Mouse (Mus musculus) midbrain, embryonic 13.5 days (tissue): ENCODE measurements around the gene Abt1. TPM values are rescaled to one million over a fixed set of nuclear protein-coding genes. Genes with fewer than 3 reads are reported as not detected.
A peak's percentile ranks its signal among the peaks of the same experiment; 100 is the strongest.

ENCODE experiments used
- ATAC-seq: fragments of 200-750 bp; cut with Nextera tagmentation; 2 replicates; pipeline ENCODE4 v1.8.0; 2017; ENCODE audit warnings: mild to moderate bottlenecking, moderate TSS enrichment, moderate library complexity
- H3K27ac ChIP-seq: fragments of 300-500 bp; sonication (generic); 2 replicates; pipeline ENCODE4 v1.5.1; 2015; ENCODE audit warnings: inconsistent platforms, mild to moderate bottlenecking, moderate library complexity
- H3K27me3 ChIP-seq: fragments of 300-500 bp; sonication (generic); 2 replicates; pipeline ENCODE4 v1.6.1; 2015; ENCODE audit warnings: mild to moderate bottlenecking, inconsistent platforms
- H3K36me3 ChIP-seq: fragments of 300-500 bp; sonication (generic); 2 replicates; pipeline ENCODE4 v1.6.1; 2015; ENCODE audit warnings: mild to moderate bottlenecking, inconsistent platforms
- H3K4me1 ChIP-seq: fragments of 300-500 bp; sonication (generic); replicated peaks from 2 replicates; pipeline ENCODE4 v1.6.1; 2015; ENCODE audit warnings: inconsistent platforms
- H3K4me2 ChIP-seq: fragments of 300-500 bp; sonication (generic); replicated peaks from 2 replicates; pipeline ENCODE4 v1.6.1; 2015; ENCODE audit warnings: moderate library complexity, mild to moderate bottlenecking, inconsistent platforms
- H3K4me3 ChIP-seq: fragments of 300-500 bp; sonication (generic); replicated peaks from 2 replicates; pipeline ENCODE4 v1.5.1; 2015; ENCODE audit warnings: mild to moderate bottlenecking, inconsistent platforms
- H3K9ac ChIP-seq: fragments of 300-500 bp; sonication (generic); replicated peaks from 2 replicates; pipeline ENCODE4 v1.6.1; 2015; ENCODE audit warnings: mild to moderate bottlenecking, inconsistent platforms
- H3K9me3 ChIP-seq: fragments of 300-500 bp; sonication (generic); 2 replicates; pipeline ENCODE4 v1.6.1; 2016; ENCODE audit warnings: mild to moderate bottlenecking, inconsistent platforms
- WGBS: fragments of 180-500 bp; shearing (Covaris S2); methylation state at CpG from one replicate; pipeline ENCODE4 v1.1.7; 2015; 5-methylcytosine and 5-hydroxymethylcytosine counted together
- polyA plus RNA-seq: library from polyadenylated mRNA; unstranded; fragments of >200 nt; fragmentation: Nextera tagmentation; extraction: Ambion mirVana; gene quantifications from 2 replicates; pipeline ENCODE4 v1.2.1, GENCODE M21; 2015

Gene Abt1
- polyA plus RNA-seq, 1 experiment from 2014 or later, result 10.8 TPM

- Histone ChIP-seq H3K4me1 (peaks cover 5% of the 10 kb centered on the region; the same call in 1 of the 2 replicates), H3K9me3 (no peaks in the 10 kb centered on the region), H3K4me2 (peak overlapping the region; percentile 56), H3K9ac (peak overlapping the region; percentile 55), H3K36me3 (no peaks in the 10 kb centered on the region), H3K4me3 (peak overlapping the region; percentile 58), H3K27ac (peak overlapping the region; percentile 65), H3K27me3 (peaks cover 10% of the 10 kb centered on the region; the same call in 1 of the 2 replicates)
- WGBS, result under 1% methylated on average over 25 of the region's 25 CpGs
- ATAC-seq, result peak; percentile 90
These were observed 29.7 kb upstream of the Abt1 start for GRCm38 (mm10) chr13:23453362-23453862.

DNA sequence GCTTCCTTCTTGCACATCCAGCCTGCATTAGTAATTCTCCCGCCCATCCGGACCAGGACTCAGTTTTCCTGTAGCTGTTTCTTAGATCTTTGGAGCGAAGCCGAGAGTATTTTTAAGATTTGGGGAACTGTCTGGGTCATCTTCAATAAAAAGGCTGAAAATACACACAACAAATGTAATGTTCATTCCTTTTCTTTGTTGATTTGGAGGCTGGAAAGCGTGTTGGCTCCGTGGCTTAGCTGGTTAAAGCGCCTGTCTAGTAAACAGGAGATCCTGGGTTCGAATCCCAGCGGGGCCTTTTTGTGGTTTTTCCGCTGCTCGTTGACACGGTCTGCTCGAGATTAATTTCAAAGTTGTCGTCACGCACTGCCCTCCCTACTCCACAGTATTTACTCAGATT, 26.7 kb upstream of the Abt1 start:
- H3K27me3 ChIP-seq, result no peaks in the 10 kb centered on the region
- H3K4me1 ChIP-seq, result peaks cover 5% of the 10 kb centered on the region; the same call in 1 of the 2 replicates
- no peaks in the 10 kb centered on the region for H3K36me3 ChIP-seq
- peak overlapping the region; percentile 64 for H3K9ac ChIP-seq
- H3K4me2 ChIP-seq, result peak overlapping the region; percentile 62
- under 1% methylated on average over 15 of the region's 15 CpGs for WGBS
- no peak for ATAC-seq
- peak overlapping the region; percentile 49 for H3K4me3 ChIP-seq
- H3K27ac ChIP-seq, result peak overlapping the region; percentile 64; the same call in 1 of the 2 replicates
- no peaks in the 10 kb centered on the region for H3K9me3 ChIP-seq

DNA sequence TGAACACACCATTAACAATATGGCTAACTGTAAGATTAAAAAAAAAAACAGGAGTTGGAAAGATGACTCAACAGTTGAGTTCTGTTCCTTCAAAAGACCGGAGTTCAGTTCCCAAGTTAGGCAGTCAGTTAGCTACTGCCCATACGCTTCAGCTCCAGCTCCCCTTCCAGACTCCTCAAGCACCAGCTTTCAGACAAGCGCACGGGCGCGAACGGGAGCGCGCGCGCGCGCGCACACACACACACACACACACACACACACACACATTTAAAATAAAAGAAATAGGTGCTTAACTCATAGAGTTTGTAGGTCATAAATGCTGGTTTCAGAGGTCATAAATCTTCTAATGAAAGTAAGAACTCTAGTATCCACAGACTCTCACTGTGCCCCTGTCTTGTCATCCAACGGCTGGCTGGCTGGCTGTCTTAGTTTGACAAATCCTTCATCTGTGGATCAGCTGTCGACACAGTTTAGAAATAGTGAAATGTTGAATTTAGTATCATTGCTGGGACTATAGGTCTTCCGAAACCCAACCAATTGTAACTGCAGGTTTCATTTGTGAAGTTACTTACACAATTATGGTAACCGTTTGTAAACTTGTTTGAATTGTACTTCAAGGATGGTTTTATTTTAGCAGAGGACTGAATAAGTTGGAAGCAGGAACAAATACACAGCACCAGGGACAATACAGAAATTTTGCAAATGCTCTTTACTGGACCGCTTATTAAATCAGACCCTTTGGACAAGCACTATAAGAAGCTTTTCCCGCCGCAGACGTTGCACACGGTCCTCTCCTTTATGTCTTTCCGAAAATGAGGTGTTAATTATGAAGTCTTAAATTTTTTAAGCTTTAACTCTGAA, 25.8 kb upstream of the Abt1 start:
- Histone ChIP-seq H3K4me1 (peaks cover 9% of the 10 kb centered on the region), H3K4me2 (peak overlapping the region; percentile 62), H3K4me3 (peak overlapping the region; percentile 49), H3K9me3 (no peaks in the 10 kb centered on the region), H3K36me3 (no peaks in the 10 kb centered on the region), H3K9ac (peak overlapping the region; percentile 64), H3K27me3 (no peaks in the 10 kb centered on the region), H3K27ac (no peak overlapping the region)
- WGBS, result under 1% methylated on average over 24 of the region's 24 CpGs
- no peak for ATAC-seq

- H3K4me2 ChIP-seq, result peak overlapping the region; percentile 62
- peak overlapping the region; percentile 49 for H3K4me3 ChIP-seq
- H3K27ac ChIP-seq, result no peak overlapping the region
- no peak overlapping the region for H3K9ac ChIP-seq
- 58% methylated on average over 3 of the region's 3 CpGs for WGBS
- no peaks in the 10 kb centered on the region for H3K27me3 ChIP-seq
- H3K9me3 ChIP-seq, result no peaks in the 10 kb centered on the region
- no peak for ATAC-seq
- peaks cover 14% of the 10 kb centered on the region for H3K4me1 ChIP-seq
- no peaks in the 10 kb centered on the region for H3K36me3 ChIP-seq
These were observed 25.1 kb upstream of the Abt1 start for GRCm38 (mm10) chr13:23448758-23449157.

DNA sequence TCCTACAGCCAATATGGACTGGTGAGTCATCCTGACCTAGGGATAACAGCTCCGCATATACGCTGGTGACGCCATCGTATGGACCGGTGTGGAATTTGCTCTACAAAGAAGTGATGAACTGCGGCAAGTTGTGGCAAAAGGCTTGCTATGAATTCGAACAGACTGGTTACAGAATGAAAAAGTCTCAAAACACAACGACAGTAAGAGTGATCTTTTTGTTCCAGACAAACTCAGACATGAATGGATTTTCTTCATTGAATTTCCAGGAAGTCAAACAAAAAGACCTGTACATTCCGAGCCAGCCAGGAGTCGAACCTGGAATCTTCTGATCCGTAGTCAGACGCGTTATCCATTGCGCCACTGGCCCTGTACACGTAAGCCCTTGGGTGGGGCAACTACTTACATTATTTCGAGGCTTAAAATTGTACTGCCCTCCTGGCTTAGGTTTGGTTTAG, 22.9 kb upstream of the Abt1 start:
- peak overlapping the region; percentile 98 for H3K27ac ChIP-seq
- peak overlapping the region; percentile 85 for H3K9ac ChIP-seq
- ATAC-seq, result peak; percentile 73
- H3K27me3 ChIP-seq, result no peaks in the 10 kb centered on the region
- peak overlapping the region; percentile 69 for H3K4me2 ChIP-seq
- H3K4me3 ChIP-seq, result peak overlapping the region; percentile 69
- WGBS, result under 1% methylated on average over 16 of the region's 16 CpGs
- H3K4me1 ChIP-seq, result peaks cover 14% of the 10 kb centered on the region
- no peaks in the 10 kb centered on the region for H3K36me3 ChIP-seq
- H3K9me3 ChIP-seq, result no peaks in the 10 kb centered on the region

DNA sequence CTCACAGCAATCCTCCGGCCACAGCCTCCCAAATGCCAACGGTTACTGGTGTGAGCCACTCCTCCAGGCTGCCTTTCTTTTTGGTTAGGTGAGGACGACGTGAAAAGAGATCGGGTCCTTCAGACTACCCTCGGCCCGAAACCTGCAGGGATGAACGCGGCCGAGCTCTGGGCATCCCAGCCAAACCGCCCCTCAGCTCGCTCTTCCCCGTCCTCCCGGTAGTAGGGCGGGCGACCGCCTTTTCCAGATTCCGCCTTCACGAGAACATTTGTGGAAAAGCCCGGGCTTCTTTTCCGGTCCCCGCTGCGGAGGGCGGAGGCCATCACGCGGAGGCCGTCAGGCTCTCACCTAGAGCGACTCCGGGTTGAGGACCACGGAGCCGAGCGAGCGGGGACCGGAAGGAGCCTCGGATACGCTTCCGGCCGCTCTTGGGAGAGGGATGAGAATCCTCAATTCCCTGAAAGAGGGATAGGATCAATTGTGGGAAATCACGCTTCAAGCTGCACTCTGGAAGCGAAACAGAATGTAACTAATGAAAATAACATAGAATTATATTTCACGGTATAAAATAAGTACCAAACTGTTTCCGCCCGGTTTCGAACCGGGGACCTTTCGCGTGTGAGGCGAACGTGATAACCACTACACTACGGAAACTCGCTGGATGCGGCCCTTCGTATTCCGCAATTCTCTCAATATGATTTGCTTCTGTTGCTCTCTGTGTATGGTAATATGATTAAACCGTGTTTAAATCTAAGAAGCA, 22.1 kb upstream of the Abt1 start:
- Histone ChIP-seq H3K4me2 (peak overlapping the region; percentile 69), H3K9ac (peak overlapping the region; percentile 85), H3K9me3 (no peaks in the 10 kb centered on the region), H3K36me3 (no peaks in the 10 kb centered on the region), H3K4me1 (peaks cover 14% of the 10 kb centered on the region), H3K27ac (peak overlapping the region; percentile 98), H3K4me3 (peak overlapping the region; percentile 69), H3K27me3 (no peaks in the 10 kb centered on the region)
- WGBS, result under 1% methylated on average over 55 of the region's 55 CpGs
- peak; percentile 95 for ATAC-seq

GRCm38 (mm10) chr13:23445156-23445555, 21.5 kb upstream of the Abt1 start:
- ATAC-seq, result peak; percentile 9
- WGBS, result 2% methylated on average over 10 of the region's 10 CpGs

GRCm38 (mm10) chr13:23444451-23444850, 20.8 kb upstream of the Abt1 start:
- 32% methylated on average over 5 of the region's 5 CpGs for WGBS
- Histone ChIP-seq H3K27me3 (no peaks in the 10 kb centered on the region), H3K36me3 (no peaks in the 10 kb centered on the region), H3K9ac (peak overlapping the region; percentile 40; the same call in 1 of the 2 replicates), H3K4me2 (peak overlapping the region; percentile 69), H3K4me1 (peaks cover 14% of the 10 kb centered on the region), H3K27ac (peak overlapping the region; percentile 52; the same call in 1 of the 2 replicates), H3K4me3 (peak overlapping the region; percentile 69), H3K9me3 (no peaks in the 10 kb centered on the region)
- ATAC-seq, result no peak

More at GRCm38 (mm10) chr13:23445156-23445555, 21.5 kb upstream of the Abt1 start:
- H3K36me3 ChIP-seq, result no peaks in the 10 kb centered on the region
- H3K4me2 ChIP-seq, result peak overlapping the region; percentile 69
- peak overlapping the region; percentile 98 for H3K27ac ChIP-seq
- H3K27me3 ChIP-seq, result no peaks in the 10 kb centered on the region
- peaks cover 14% of the 10 kb centered on the region for H3K4me1 ChIP-seq
- H3K9ac ChIP-seq, result peak overlapping the region; percentile 85
- H3K9me3 ChIP-seq, result no peaks in the 10 kb centered on the region
- peak overlapping the region; percentile 69 for H3K4me3 ChIP-seq

DNA sequence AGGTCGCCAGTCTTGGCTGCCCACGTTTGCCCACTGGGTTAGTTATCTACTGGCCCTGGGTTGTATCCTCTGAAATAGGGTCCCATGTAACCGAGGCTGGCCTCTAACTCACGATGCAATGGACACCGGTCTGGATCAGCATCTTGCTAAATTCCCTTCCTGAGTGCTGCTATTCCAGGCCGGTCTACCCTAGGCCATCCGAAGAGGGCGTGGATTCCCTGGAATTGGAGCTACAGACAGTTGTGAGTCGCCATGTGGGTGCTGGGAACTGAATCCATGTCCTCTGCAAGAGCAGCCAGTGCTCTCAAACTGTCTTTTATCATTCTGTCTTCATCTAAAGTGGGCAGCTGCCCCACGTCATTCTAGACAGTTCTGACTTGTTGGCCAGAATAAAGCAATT, 16.2 kb upstream of the Abt1 start:
- ATAC-seq, result no peak
- H3K4me1 ChIP-seq, result peaks cover 16% of the 10 kb centered on the region
- WGBS, result 65% methylated on average over 10 of the region's 10 CpGs
- no peak overlapping the region for H3K27ac ChIP-seq
- H3K4me2 ChIP-seq, result no peak overlapping the region
- H3K27me3 ChIP-seq, result no peaks in the 10 kb centered on the region
- no peaks in the 10 kb centered on the region for H3K36me3 ChIP-seq
- no peak overlapping the region for H3K9ac ChIP-seq
- H3K4me3 ChIP-seq, result no peak overlapping the region
- no peaks in the 10 kb centered on the region for H3K9me3 ChIP-seq

DNA sequence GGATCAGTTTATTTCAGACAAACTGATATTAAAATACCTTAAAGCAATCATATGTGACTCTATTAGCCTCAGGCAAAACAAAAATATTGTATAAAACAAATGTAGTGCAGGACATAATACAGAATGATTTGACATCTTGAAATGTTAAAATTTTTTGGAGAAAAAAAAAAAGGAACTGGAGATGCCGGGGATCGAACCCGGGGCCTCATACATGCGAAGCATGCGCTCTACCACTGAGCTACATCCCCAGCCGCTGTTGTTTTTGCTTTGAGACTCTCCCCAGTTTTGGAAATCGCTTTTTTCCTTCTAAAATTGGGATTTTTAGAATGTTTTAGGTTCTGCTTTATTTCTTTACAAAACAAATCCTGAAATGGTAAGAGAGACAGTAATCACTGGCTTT, 14.9 kb upstream of the Abt1 start:
- H3K9me3 ChIP-seq, result no peaks in the 10 kb centered on the region
- H3K27ac ChIP-seq, result no peak overlapping the region
- H3K27me3 ChIP-seq, result no peaks in the 10 kb centered on the region
- H3K4me2 ChIP-seq, result peak overlapping the region; percentile 61
- H3K4me3 ChIP-seq, result peak overlapping the region; percentile 56
- under 1% methylated on average over 7 of the region's 7 CpGs for WGBS
- ATAC-seq, result no peak
- H3K36me3 ChIP-seq, result no peaks in the 10 kb centered on the region
- H3K9ac ChIP-seq, result peak overlapping the region; percentile 48; the same call in 1 of the 2 replicates
- peaks cover 10% of the 10 kb centered on the region for H3K4me1 ChIP-seq

- H3K4me3 ChIP-seq, result peak overlapping the region; percentile 56
- H3K4me2 ChIP-seq, result peak overlapping the region; percentile 61
- peak; percentile 84 for ATAC-seq
- peaks cover 13% of the 10 kb centered on the region for H3K4me1 ChIP-seq
- H3K27me3 ChIP-seq, result no peaks in the 10 kb centered on the region
- H3K36me3 ChIP-seq, result no peaks in the 10 kb centered on the region
- peak overlapping the region; percentile 67 for H3K9ac ChIP-seq
- under 1% methylated on average over 17 of the region's 17 CpGs for WGBS
- no peaks in the 10 kb centered on the region for H3K9me3 ChIP-seq
- no peak overlapping the region for H3K27ac ChIP-seq
These were observed 14.2 kb upstream of the Abt1 start for GRCm38 (mm10) chr13:23437908-23438307.
